Comparison of ENCODE assay signal across 13 mouse cellular contexts in genomic region chr3:144554503-144554902, GRCm38 (mm10). TPM values are rescaled to one million over a fixed set of nuclear protein-coding genes. Genes with fewer than 3 reads are reported as not detected.
A peak's percentile ranks its signal among the peaks of the same experiment; 100 is the strongest.
DNase-seq lines count a peak whose midpoint lies in the region; ATAC-seq and TF ChIP-seq lines count a peak whose summit lies in the region.
"Had no signal": no experiment of that assay in that cellular context is flagged by ENCODE, and none has a peak within 500 bp of the region (broad histone marks: within the 10 kb centered on the region; RNA-seq: fewer than 3 reads in every experiment).

No protein-coding gene starts in this region.

- intact Hi-C loops in gastrocnemius, adult 2 months (cut with DNase I) = loop anchor here (5.0 kb wide), 1 partner anchor 47 kb away; no protein-coding TSS in a partner anchor

- no peak overlapping the region for H3K9ac ChIP-seq in midbrain, embryonic 13.5 days (replicated peaks)
- H3K9ac ChIP-seq in midbrain, embryonic 16.5 days (ENCODE audit: low read depth, low read length) = no peak overlapping the region
- no peak overlapping the region for H3K9ac ChIP-seq in lung, postnatal 0 days (replicated peaks; ENCODE audit: low read depth)
- H3K9ac ChIP-seq: heart, embryonic 15.5 days; neural tube, embryonic 12.5 days had no signal

- H3K4me3 ChIP-seq in gastrocnemius, adult 2 months = no peak overlapping the region
- H3K4me3 ChIP-seq in midbrain, embryonic 13.5 days (replicated peaks) = no peak overlapping the region
- H3K4me3 ChIP-seq in midbrain, embryonic 16.5 days (ENCODE audit: low read depth, low read length) = no peak overlapping the region
- H3K4me3 ChIP-seq in lung, postnatal 0 days (ENCODE audit: low read depth, low read length) = no peak overlapping the region
- H3K4me3 ChIP-seq: heart, embryonic 15.5 days; neural tube, embryonic 12.5 days had no signal

- no peak for DNase-seq in gastrocnemius, adult 2 months
- no peak for DNase-seq in gastrocnemius, postnatal 10 days
- DNase-seq in kidney, postnatal 10 days = peak; percentile 38
- DNase-seq in lung, postnatal 0 days (ENCODE audit: low spot score) = no peak
- no peak for DNase-seq in right cerebral cortex, postnatal 4 days
- DNase-seq: cerebellum, adult 9-11 months; lung, adult 18-20 months; thymus, adult 18-20 months had no signal

- H3K27ac ChIP-seq in gastrocnemius, adult 2 months = peak overlapping the region; percentile 87
- peak overlapping the region; percentile 47; the same call in 1 of the 2 replicates for H3K27ac ChIP-seq in midbrain, embryonic 13.5 days
- H3K27ac ChIP-seq in midbrain, embryonic 16.5 days (ENCODE audit: low read length) = no peak overlapping the region
- H3K27ac ChIP-seq in lung, postnatal 0 days (ENCODE audit: low read length) = no peak overlapping the region
- H3K27ac ChIP-seq: heart, embryonic 15.5 days; neural tube, embryonic 12.5 days had no signal

- ATAC-seq in midbrain, embryonic 13.5 days = no peak
- ATAC-seq in midbrain, embryonic 16.5 days = no peak
- ATAC-seq in lung, postnatal 0 days = no peak
- ATAC-seq in frontal cortex, adult (ENCODE audit: low TSS enrichment) = no peak

- H3K4me2 ChIP-seq in midbrain, embryonic 13.5 days (replicated peaks) = no peak overlapping the region
- no peak overlapping the region for H3K4me2 ChIP-seq in midbrain, embryonic 16.5 days (ENCODE audit: low read length)
- no peak overlapping the region for H3K4me2 ChIP-seq in lung, postnatal 0 days (replicated peaks; ENCODE audit: low read depth, low read length)
- H3K4me2 ChIP-seq: heart, embryonic 15.5 days; neural tube, embryonic 12.5 days had no signal

- H3K9me3 ChIP-seq in midbrain, embryonic 13.5 days = no peaks in the 10 kb centered on the region
- no peaks in the 10 kb centered on the region for H3K9me3 ChIP-seq in midbrain, embryonic 16.5 days (replicated peaks; ENCODE audit: control insufficient read depth, low read length, poor library complexity, severe bottlenecking)
- no peaks in the 10 kb centered on the region for H3K9me3 ChIP-seq in lung, postnatal 0 days (ENCODE audit: low read length)
- H3K9me3 ChIP-seq: heart, embryonic 15.5 days; neural tube, embryonic 12.5 days had no signal

- WGBS in midbrain, embryonic 13.5 days = 65% methylated on average over 9 of the region's 9 CpGs
- 64% methylated on average over 9 of the region's 9 CpGs for WGBS in midbrain, embryonic 16.5 days
- 83% methylated on average over 9 of the region's 9 CpGs for WGBS in lung, postnatal 0 days

- no peak for TF ChIP-seq EP300 in lung, postnatal 0 days (IDR thresholded peaks at IDR 0.05)

- H3K27me3 ChIP-seq in midbrain, embryonic 13.5 days = no peaks in the 10 kb centered on the region
- H3K27me3 ChIP-seq in midbrain, embryonic 16.5 days (ENCODE audit: control insufficient read depth, insufficient read depth, low read depth, low read length) = no peaks in the 10 kb centered on the region
- no peaks in the 10 kb centered on the region for H3K27me3 ChIP-seq in lung, postnatal 0 days (replicated peaks; ENCODE audit: insufficient read depth, low read length)
- H3K27me3 ChIP-seq: heart, embryonic 15.5 days; neural tube, embryonic 12.5 days had no signal

- H3K4me1 ChIP-seq in midbrain, embryonic 13.5 days (replicated peaks) = peaks cover 44% of the 10 kb centered on the region
- H3K4me1 ChIP-seq in midbrain, embryonic 16.5 days (ENCODE audit: control insufficient read depth, insufficient read depth, low read length) = peaks cover 10% of the 10 kb centered on the region; the same call in 1 of the 2 replicates
- peaks cover 18% of the 10 kb centered on the region for H3K4me1 ChIP-seq in lung, postnatal 0 days (ENCODE audit: insufficient read depth, low read depth, low read length)

- no peaks in the 10 kb centered on the region for H3K36me3 ChIP-seq in midbrain, embryonic 13.5 days
- H3K36me3 ChIP-seq in midbrain, embryonic 16.5 days (ENCODE audit: control insufficient read depth, insufficient read depth, low read length) = no peaks in the 10 kb centered on the region
- H3K36me3 ChIP-seq in lung, postnatal 0 days (ENCODE audit: insufficient read depth, low read length) = no peaks in the 10 kb centered on the region
- H3K36me3 ChIP-seq: heart, embryonic 15.5 days; neural tube, embryonic 12.5 days had no signal

- no peak for TF ChIP-seq CTCF in gastrocnemius, adult 2 months (IDR thresholded peaks at IDR 0.05)
- TF ChIP-seq CTCF in lung, postnatal 0 days (IDR thresholded peaks at IDR 0.05) = no peak

RNA-seq across cellular contexts. Expression of gene Hs2st1, which starts 15.5 kb away (rescaled TPM):
- total RNA-seq in gastrocnemius, adult 2 months (2021) = 10 to 100 TPM; 12.8 to 14.8 TPM
- total RNA-seq in gastrocnemius, postnatal 10 days (2021) = 10 to 100 TPM; 22.0 to 27.4 TPM
- polyA plus RNA-seq in midbrain, embryonic 13.5 days (2015; fragmentation: Nextera tagmentation; extraction: Ambion mirVana) = 13.9 and 17.4 TPM in 2 replicates
- 13.9 and 14.5 TPM in 2 replicates for polyA plus RNA-seq in midbrain, embryonic 16.5 days (2015; fragmentation: Nextera tagmentation; extraction: Ambion mirVana)
- polyA plus RNA-seq in lung, postnatal 0 days (2015; fragmentation: Nextera tagmentation; extraction: Ambion mirVana) = 25.1 and 29.3 TPM in 2 replicates

RNA-seq across cellular contexts. Expression of gene Selenof, which starts 15.6 kb away (rescaled TPM):
- 100 to 1,000 TPM; 115 to 122 TPM for total RNA-seq in gastrocnemius, adult 2 months (2021)
- 100 to 1,000 TPM; 197 to 208 TPM for total RNA-seq in gastrocnemius, postnatal 10 days (2021)
- polyA plus RNA-seq in midbrain, embryonic 13.5 days (2015; fragmentation: Nextera tagmentation; extraction: Ambion mirVana) = 518 and 526 TPM in 2 replicates
- 525 and 552 TPM in 2 replicates for polyA plus RNA-seq in midbrain, embryonic 16.5 days (2015; fragmentation: Nextera tagmentation; extraction: Ambion mirVana)
- polyA plus RNA-seq in lung, postnatal 0 days (2015; fragmentation: Nextera tagmentation; extraction: Ambion mirVana) = 837 and 926 TPM in 2 replicates

Comparison
In these comparisons a context has a peak if more than half of its experiments do, and no peak if none do; other contexts are left out.
1. H3K27ac ChIP-seq: peak in gastrocnemius, adult 2 months (single experiment) and midbrain, embryonic 13.5 days (single experiment); none in midbrain, embryonic 16.5 days (single experiment) and lung, postnatal 0 days (single experiment).